Mouse (Mus musculus): Measurements from ENCODE around the gene Zfp800. TPM values are rescaled to one million over a fixed set of nuclear protein-coding genes. Genes with fewer than 3 reads are reported as not detected.

Zfp800 gene
- polyA plus RNA-seq, 2 experiments, result 7.1 to 19.5 TPM

- no peak for ATAC-seq (ENCODE audit: low FRiP score, low read depth)
- H3K36me3 ChIP-seq (ENCODE audit: control insufficient read depth, insufficient read depth, low read length), result no peaks in the 10 kb centered on the region
- no peaks in the 10 kb centered on the region for H3K9me3 ChIP-seq (ENCODE audit: control insufficient read depth, low read length)
- no peak for DNase-seq (ENCODE audit: low spot score)
- no peak overlapping the region for H3K4me3 ChIP-seq (replicated peaks; ENCODE audit: low read length)
- H3K27ac ChIP-seq (replicated peaks; ENCODE audit: low read depth, low read length), result no peak overlapping the region
- H3K4me1 ChIP-seq (ENCODE audit: control insufficient read depth, insufficient read depth, low read length), result no peaks in the 10 kb centered on the region
- no peaks in the 10 kb centered on the region for H3K27me3 ChIP-seq (ENCODE audit: control insufficient read depth, insufficient read depth, low read length)
- TF ChIP-seq POLR2A (IDR thresholded peaks at IDR 0.05; ENCODE audit: borderline replicate concordance, extremely low read depth, insufficient read depth, insufficient read length), result no peak
- H3K4me2 ChIP-seq (replicated peaks; ENCODE audit: low read depth, low read length, severe bottlenecking), result no peak overlapping the region
- no peak overlapping the region for H3K9ac ChIP-seq (ENCODE audit: low read depth, low read length, severe bottlenecking)
- 77% methylated on average over 7 of the region's 7 CpGs for WGBS
Observed at GRCm38 (mm10) chr6:28295581-28295980, 102.2 kb downstream of the Zfp800 start.

GRCm38 (mm10) chr6:28292810-28293209 lies 105.0 kb downstream of the Zfp800 start:
- no peaks in the 10 kb centered on the region for H3K4me1 ChIP-seq (ENCODE audit: control insufficient read depth, insufficient read depth, low read length)
- H3K27ac ChIP-seq (replicated peaks; ENCODE audit: low read depth, low read length), result no peak overlapping the region
- no peak overlapping the region for H3K9ac ChIP-seq (ENCODE audit: low read depth, low read length, severe bottlenecking)
- no peak overlapping the region for H3K4me3 ChIP-seq (replicated peaks; ENCODE audit: low read length)
- H3K27me3 ChIP-seq (ENCODE audit: control insufficient read depth, insufficient read depth, low read length), result no peaks in the 10 kb centered on the region
- WGBS, result 88% methylated on average over 6 of the region's 6 CpGs
- ATAC-seq (ENCODE audit: low FRiP score, low read depth) (no peak), DNase-seq (ENCODE audit: low spot score) (no peak)
- H3K36me3 ChIP-seq (ENCODE audit: control insufficient read depth, insufficient read depth, low read length), result no peaks in the 10 kb centered on the region
- no peak for TF ChIP-seq POLR2A (IDR thresholded peaks at IDR 0.05; ENCODE audit: borderline replicate concordance, extremely low read depth, insufficient read depth, insufficient read length)
- no peaks in the 10 kb centered on the region for H3K9me3 ChIP-seq (ENCODE audit: control insufficient read depth, low read length)
- no peak overlapping the region for H3K4me2 ChIP-seq (replicated peaks; ENCODE audit: low read depth, low read length, severe bottlenecking)

- no peaks in the 10 kb centered on the region for H3K27me3 ChIP-seq (ENCODE audit: control insufficient read depth, insufficient read depth, low read length)
- H3K9me3 ChIP-seq (ENCODE audit: control insufficient read depth, low read length), result peaks cover 6% of the 10 kb centered on the region; the same call in 1 of the 2 replicates
- H3K4me2 ChIP-seq (replicated peaks; ENCODE audit: low read depth, low read length, severe bottlenecking), result no peak overlapping the region
- no peak overlapping the region for H3K27ac ChIP-seq (replicated peaks; ENCODE audit: low read depth, low read length)
- no peak for ATAC-seq (ENCODE audit: low FRiP score, low read depth)
- no peak overlapping the region for H3K4me3 ChIP-seq (replicated peaks; ENCODE audit: low read length)
- WGBS, result 67% methylated on average over 2 of the region's 2 CpGs
- DNase-seq (ENCODE audit: low spot score), result no peak
- no peaks in the 10 kb centered on the region for H3K4me1 ChIP-seq (ENCODE audit: control insufficient read depth, insufficient read depth, low read length)
- no peaks in the 10 kb centered on the region for H3K36me3 ChIP-seq (ENCODE audit: control insufficient read depth, insufficient read depth, low read length)
- TF ChIP-seq POLR2A (IDR thresholded peaks at IDR 0.05; ENCODE audit: borderline replicate concordance, extremely low read depth, insufficient read depth, insufficient read length), result no peak
- no peak overlapping the region for H3K9ac ChIP-seq (ENCODE audit: low read depth, low read length, severe bottlenecking)
Observed at GRCm38 (mm10) chr6:28279886-28280285, 117.9 kb downstream of the Zfp800 start.

- H3K9me3 ChIP-seq (ENCODE audit: control insufficient read depth, low read length), result no peaks in the 10 kb centered on the region
- H3K4me3 ChIP-seq (replicated peaks; ENCODE audit: low read length), result peak overlapping the region; percentile 85
- H3K9ac ChIP-seq (ENCODE audit: low read depth, low read length, severe bottlenecking), result peak overlapping the region; percentile 74
- H3K27me3 ChIP-seq (ENCODE audit: control insufficient read depth, insufficient read depth, low read length), result no peaks in the 10 kb centered on the region
- H3K27ac ChIP-seq (replicated peaks; ENCODE audit: low read depth, low read length), result peak overlapping the region; percentile 78
- under 1% methylated on average over 29 of the region's 29 CpGs for WGBS
- peaks cover 8% of the 10 kb centered on the region; the same call in 1 of the 2 replicates for H3K4me1 ChIP-seq (ENCODE audit: control insufficient read depth, insufficient read depth, low read length)
- peak overlapping the region; percentile 89 for H3K4me2 ChIP-seq (replicated peaks; ENCODE audit: low read depth, low read length, severe bottlenecking)
- no peak for TF ChIP-seq POLR2A (IDR thresholded peaks at IDR 0.05; ENCODE audit: borderline replicate concordance, extremely low read depth, insufficient read depth, insufficient read length)
- ATAC-seq (ENCODE audit: low FRiP score, low read depth) (peak; percentile 70), DNase-seq (ENCODE audit: low spot score) (peak; percentile 40)
- peaks cover 5% of the 10 kb centered on the region; the same call in 1 of the 2 replicates for H3K36me3 ChIP-seq (ENCODE audit: control insufficient read depth, insufficient read depth, low read length)
Observed at GRCm38 (mm10) chr6:28262198-28262621, 135.6 kb downstream of the Zfp800 start.

GRCm38 (mm10) chr6:28261307-28262197 lies 136.3 kb downstream of the Zfp800 start:
- Histone ChIP-seq H3K27me3 (ENCODE audit: control insufficient read depth, insufficient read depth, low read length) (no peaks in the 10 kb centered on the region), H3K9me3 (ENCODE audit: control insufficient read depth, low read length) (no peaks in the 10 kb centered on the region), H3K4me1 (ENCODE audit: control insufficient read depth, insufficient read depth, low read length) (peaks cover 8% of the 10 kb centered on the region; the same call in 1 of the 2 replicates), H3K36me3 (ENCODE audit: control insufficient read depth, insufficient read depth, low read length) (peaks cover 7% of the 10 kb centered on the region; the same call in 1 of the 2 replicates), H3K27ac (replicated peaks; ENCODE audit: low read depth, low read length) (peak overlapping the region; percentile 78), H3K4me2 (replicated peaks; ENCODE audit: low read depth, low read length, severe bottlenecking) (peak overlapping the region; percentile 89), H3K9ac (ENCODE audit: low read depth, low read length, severe bottlenecking) (peak overlapping the region; percentile 74), H3K4me3 (replicated peaks; ENCODE audit: low read length) (peak overlapping the region; percentile 85)
- WGBS, result under 1% methylated on average over 58 of the region's 131 CpGs
- TF ChIP-seq POLR2A (IDR thresholded peaks at IDR 0.05; ENCODE audit: borderline replicate concordance, extremely low read depth, insufficient read depth, insufficient read length), result no peak
- ATAC-seq (ENCODE audit: low FRiP score, low read depth), result peak; percentile 94
- DNase-seq (ENCODE audit: low spot score), result peak; percentile 87

Data from limb, embryonic 14.5 days (tissue).